Mouse (Mus musculus) heart, embryonic 16.5 days (tissue): ENCODE measurements around the gene Tmem14a. TPM values are rescaled to one million over a fixed set of nuclear protein-coding genes. Genes with fewer than 3 reads are reported as not detected.
"Not testable (repeated sequence)": the region's sequence is repeated elsewhere in the genome, so short reads cannot be mapped to it uniquely, and the experiment has no call there.

Experiments
- ATAC-seq: fragments of 200-750 bp; cut with Nextera tagmentation; replicated peaks from 2 replicates; pipeline ENCODE4 v1.8.0; 2017; ENCODE audit warnings: moderate number of reproducible peaks; ENCODE audit not compliant: insufficient read depth, low FRiP score; ENCODE audit errors: extremely low read depth
- H3K27ac ChIP-seq: fragments of 300-500 bp; sonication (generic); 2 replicates; pipeline ENCODE4 v1.5.1; 2014; ENCODE audit warnings: mild to moderate bottlenecking, low read length, control low read depth, moderate library complexity
- H3K27me3 ChIP-seq: fragments of 300-500 bp; sonication (generic); 2 replicates; pipeline ENCODE4 v1.6.1; 2014; ENCODE audit warnings: low read length, mixed read lengths; ENCODE audit not compliant: control insufficient read depth, insufficient read depth
- H3K36me3 ChIP-seq: fragments of 300-500 bp; sonication (generic); 2 replicates; pipeline ENCODE4 v1.6.1; 2014; ENCODE audit not compliant: control insufficient read depth, insufficient read depth
- H3K4me1 ChIP-seq: fragments of 300-500 bp; sonication (generic); 2 replicates; pipeline ENCODE4 v1.6.1; 2014; ENCODE audit warnings: low read length, mixed read lengths; ENCODE audit not compliant: control insufficient read depth, insufficient read depth
- H3K4me2 ChIP-seq: fragments of 300-500 bp; sonication (generic); 2 replicates; pipeline ENCODE4 v1.6.1; 2014; ENCODE audit warnings: low read depth, mild to moderate bottlenecking, control low read depth, low read length
- H3K4me3 ChIP-seq: fragments of 300-500 bp; sonication (generic); 2 replicates; pipeline ENCODE4 v1.5.1; 2014; ENCODE audit warnings: mild to moderate bottlenecking, control low read depth, low read length
- H3K9ac ChIP-seq: fragments of 300-500 bp; sonication (generic); 2 replicates; pipeline ENCODE4 v1.6.1; 2014; ENCODE audit warnings: low read length, control low read depth
- H3K9me3 ChIP-seq: fragments of 300-500 bp; sonication (generic); replicated peaks from 2 replicates; pipeline ENCODE4 v1.6.1; 2016; ENCODE audit warnings: low read length; ENCODE audit not compliant: control insufficient read depth
- WGBS: fragments of 180-500 bp; shearing (Covaris S2); extraction: QIAGEN DNeasy Blood & Tissue Kit; methylation state at CpG from one replicate; pipeline ENCODE4 v1.1.7; 2014; 5-methylcytosine and 5-hydroxymethylcytosine counted together
- polyA plus RNA-seq: library from polyadenylated mRNA; unstranded; fragments of >200 nt; fragmentation: Nextera tagmentation; extraction: Ambion mirVana; gene quantifications from 2 replicates; pipeline ENCODE4 v1.2.1, GENCODE M21; 2015

The Tmem14a gene
- polyA plus RNA-seq, 1 experiment from 2014 or later, result 10.3 TPM

DNA sequence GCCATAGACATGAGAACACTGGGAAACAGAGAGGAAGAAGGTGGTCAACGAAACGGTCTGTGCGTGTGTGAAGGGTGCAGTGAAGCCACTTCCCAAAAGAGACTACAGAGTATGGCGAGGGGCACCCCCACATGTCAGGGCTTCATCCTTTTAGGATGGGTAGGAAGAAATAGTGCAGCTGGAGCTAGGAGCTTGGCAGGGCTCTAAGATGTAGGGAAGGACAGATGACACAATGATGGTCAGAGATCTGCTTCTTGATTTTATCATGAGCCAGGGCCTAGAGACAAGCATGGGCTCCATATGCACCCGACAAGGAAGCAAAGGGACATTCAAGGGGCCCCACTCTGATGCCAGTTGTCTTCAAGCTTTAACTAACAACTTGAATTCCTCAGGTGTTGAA is 44.0 kb downstream of the Tmem14a start:
- Histone ChIP-seq H3K4me3 (no peak overlapping the region), H3K9ac (no peak overlapping the region), H3K4me1 (no peaks in the 10 kb centered on the region), H3K4me2 (no peak overlapping the region), H3K27ac (no peak overlapping the region), H3K9me3 (no peaks in the 10 kb centered on the region), H3K36me3 (no peaks in the 10 kb centered on the region), H3K27me3 (no peaks in the 10 kb centered on the region)
- ATAC-seq, result no peak
- 75% methylated on average over 5 of the region's 5 CpGs for WGBS

DNA sequence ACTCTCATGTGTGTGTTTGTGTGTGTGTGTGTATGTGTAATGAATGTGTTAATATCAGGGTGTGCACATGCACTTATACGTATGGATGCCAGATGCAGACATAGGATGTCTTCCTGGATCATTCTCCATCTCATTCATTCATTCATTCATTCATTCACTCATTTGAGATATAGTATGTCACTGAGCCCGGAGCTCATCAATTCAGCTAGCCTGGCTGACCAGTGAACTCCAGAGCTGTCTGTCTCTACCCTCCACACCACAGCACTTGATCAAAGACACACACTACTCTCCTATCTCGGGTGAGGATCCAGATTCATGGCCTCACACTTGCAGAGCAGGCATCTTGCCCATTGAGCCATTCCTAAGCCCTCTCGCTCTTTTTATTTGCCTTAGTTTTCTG is 45.6 kb downstream of the Tmem14a start:
- Histone ChIP-seq H3K27ac (no peak overlapping the region), H3K4me1 (no peaks in the 10 kb centered on the region), H3K9ac (no peak overlapping the region), H3K36me3 (no peaks in the 10 kb centered on the region), H3K27me3 (no peaks in the 10 kb centered on the region), H3K4me2 (no peak overlapping the region), H3K9me3 (no peaks in the 10 kb centered on the region), H3K4me3 (no peak overlapping the region)
- no peak for ATAC-seq
- 76% methylated on average over 4 of the region's 4 CpGs for WGBS

GRCm38 (mm10) chr1:21264747-21265146 is 46.4 kb downstream of the Tmem14a start:
- 77% methylated on average over 8 of the region's 8 CpGs for WGBS
- Histone ChIP-seq H3K4me2 (no peak overlapping the region), H3K4me1 (no peaks in the 10 kb centered on the region), H3K36me3 (no peaks in the 10 kb centered on the region), H3K9ac (no peak overlapping the region), H3K9me3 (no peaks in the 10 kb centered on the region), H3K27ac (no peak overlapping the region), H3K4me3 (no peak overlapping the region), H3K27me3 (no peaks in the 10 kb centered on the region)
- ATAC-seq, result no peak

- Histone ChIP-seq H3K27me3 (no peaks in the 10 kb centered on the region), H3K27ac (no peak overlapping the region), H3K4me2 (no peak overlapping the region), H3K4me3 (no peak overlapping the region), H3K9ac (no peak overlapping the region), H3K9me3 (no peaks in the 10 kb centered on the region), H3K4me1 (peaks cover 1% of the 10 kb centered on the region), H3K36me3 (no peaks in the 10 kb centered on the region)
- 81% methylated on average over 1 of the region's 1 CpGs for WGBS
- no peak for ATAC-seq
Measured at GRCm38 (mm10) chr1:21266766-21267165, 48.4 kb downstream of the Tmem14a start.

DNA sequence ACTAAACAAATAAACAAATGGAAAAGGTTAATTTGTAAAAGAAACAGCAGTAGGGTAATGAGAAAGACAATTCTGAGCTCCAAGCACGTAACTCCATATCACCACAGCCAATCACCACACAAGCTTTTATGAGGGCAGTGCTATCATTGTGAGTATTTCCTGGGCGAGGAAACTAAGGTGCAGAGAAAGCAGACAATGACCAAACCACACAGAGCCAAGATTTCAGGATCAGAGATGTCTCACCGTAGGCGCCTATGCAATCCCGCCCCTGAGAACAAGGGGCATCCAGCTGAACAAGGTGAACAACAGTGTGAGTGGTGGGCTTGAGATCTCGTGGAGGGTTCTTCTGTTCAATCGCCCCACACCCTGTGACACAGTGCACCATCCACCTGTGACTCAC is 49.1 kb downstream of the Tmem14a start:
- 82% methylated on average over 5 of the region's 7 CpGs for WGBS

DNA sequence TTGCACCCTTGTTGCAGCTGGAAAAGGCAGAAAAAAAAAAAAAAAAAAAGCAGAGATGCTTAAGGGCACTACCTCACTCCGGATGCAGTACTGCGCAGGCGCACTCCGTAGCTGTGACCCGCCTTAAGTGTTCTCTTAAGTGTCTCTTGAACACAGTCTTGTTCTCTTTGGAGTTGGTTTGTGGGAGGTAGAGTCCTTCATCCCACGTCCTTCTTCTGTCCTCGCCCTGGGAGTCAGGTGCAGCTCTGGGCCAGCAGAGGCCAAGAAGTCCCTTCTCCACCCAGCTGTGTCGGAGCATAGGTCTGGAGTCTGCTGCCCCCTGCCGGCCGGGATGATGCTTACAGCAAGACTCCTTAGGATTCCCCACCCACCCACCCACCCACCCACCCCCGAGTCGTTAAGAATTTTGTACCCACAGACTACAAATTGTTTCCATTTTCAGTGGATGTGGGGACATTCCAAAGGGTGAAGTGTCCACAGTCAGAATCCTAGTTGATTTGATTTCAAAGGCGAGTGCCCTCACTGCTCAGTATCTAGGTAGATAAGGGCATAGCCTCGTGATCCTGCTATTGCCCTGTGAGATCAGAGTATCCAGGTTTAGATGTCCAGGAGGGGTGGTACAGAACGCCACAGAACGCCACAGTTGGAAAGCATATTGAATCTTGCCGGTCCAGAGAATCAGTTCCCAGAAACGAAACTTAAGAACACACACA is 53.1 kb downstream of the Tmem14a start:
- Histone ChIP-seq H3K4me2 (peak overlapping the region; percentile 87), H3K9ac (peak overlapping the region; percentile 62), H3K27me3 (no peaks in the 10 kb centered on the region), H3K4me3 (peak overlapping the region; percentile 55), H3K27ac (no peak overlapping the region), H3K9me3 (no peaks in the 10 kb centered on the region), H3K4me1 (peaks cover 5% of the 10 kb centered on the region), H3K36me3 (no peaks in the 10 kb centered on the region)
- 24% methylated on average over 18 of the region's 18 CpGs for WGBS
- peak; percentile 64 for ATAC-seq

More for the DNA sequence above, 49.1 kb downstream of the Tmem14a start:
- H3K9ac ChIP-seq, H3K4me1 ChIP-seq, H3K9me3 ChIP-seq, H3K27ac ChIP-seq, H3K4me3 ChIP-seq, H3K27me3 ChIP-seq, H3K4me2 ChIP-seq, ATAC-seq, H3K36me3 ChIP-seq: not testable (repeated sequence)

GRCm38 (mm10) chr1:21272056-21272431 is 53.7 kb downstream of the Tmem14a start:
- no peaks in the 10 kb centered on the region for H3K36me3 ChIP-seq
- H3K9me3 ChIP-seq, result no peaks in the 10 kb centered on the region
- ATAC-seq, result peak; percentile 45; the same call in 1 of the 2 replicates
- H3K9ac ChIP-seq, result peak overlapping the region; percentile 62
- no peak overlapping the region for H3K27ac ChIP-seq
- 25% methylated on average over 14 of the region's 14 CpGs for WGBS
- H3K4me2 ChIP-seq, result peak overlapping the region; percentile 87
- peak overlapping the region; percentile 55 for H3K4me3 ChIP-seq
- H3K4me1 ChIP-seq, result peaks cover 5% of the 10 kb centered on the region
- no peaks in the 10 kb centered on the region for H3K27me3 ChIP-seq

DNA sequence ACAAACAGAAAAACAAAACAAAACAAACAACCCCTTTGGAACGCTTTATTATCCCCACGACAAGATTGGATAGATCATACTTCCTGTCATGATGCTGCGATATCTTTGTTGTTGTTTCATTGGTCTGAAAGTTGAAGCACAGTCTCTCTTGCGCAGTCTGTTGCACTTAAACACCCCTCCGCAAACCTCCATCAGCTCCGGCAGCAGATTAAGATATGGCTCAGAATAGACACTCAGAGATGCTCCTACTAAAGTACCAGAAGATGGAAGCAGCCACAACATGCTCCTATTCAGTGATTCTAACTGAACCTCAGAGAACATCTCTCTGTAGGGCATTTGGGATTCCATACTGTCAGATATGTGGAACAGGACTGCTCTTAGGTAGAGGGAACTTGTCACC is 54.7 kb downstream of the Tmem14a start:
- Histone ChIP-seq H3K4me2 (no peak overlapping the region), H3K27ac (no peak overlapping the region), H3K4me3 (no peak overlapping the region), H3K4me1 (peaks cover 5% of the 10 kb centered on the region), H3K27me3 (no peaks in the 10 kb centered on the region), H3K9me3 (no peaks in the 10 kb centered on the region), H3K36me3 (no peaks in the 10 kb centered on the region), H3K9ac (no peak overlapping the region)
- 86% methylated on average over 6 of the region's 6 CpGs for WGBS
- ATAC-seq, result no peak

DNA sequence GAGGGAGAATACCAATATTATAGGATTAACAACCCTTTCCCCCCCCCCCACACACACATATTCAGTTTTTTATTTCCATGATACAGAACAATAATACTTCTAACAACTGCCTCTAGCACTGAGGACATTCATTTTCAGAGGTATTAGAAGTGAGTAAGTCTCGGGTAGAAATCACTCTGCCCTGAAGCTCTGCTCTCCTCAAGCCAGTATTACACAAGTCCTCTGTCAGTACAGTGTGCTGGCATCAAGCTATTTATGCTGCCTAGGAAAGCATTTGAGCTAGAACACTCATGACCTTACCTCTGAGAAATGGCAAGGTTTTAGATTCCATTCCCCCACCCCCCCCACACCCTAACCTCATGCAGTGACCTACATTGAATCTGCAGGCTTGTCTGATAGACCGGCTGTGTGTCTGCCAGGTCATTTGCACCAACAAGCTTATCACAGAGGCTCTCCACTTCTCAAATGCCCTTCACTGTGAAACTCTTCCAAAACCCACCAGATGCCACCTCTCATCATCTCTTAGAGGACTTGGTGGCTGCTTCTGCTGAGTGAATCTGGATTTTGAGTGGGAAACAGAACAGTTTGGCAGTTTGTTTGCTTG is 56.2 kb downstream of the Tmem14a start:
- H3K27me3 ChIP-seq, result no peaks in the 10 kb centered on the region

More for the DNA sequence above, 56.2 kb downstream of the Tmem14a start:
- H3K27ac ChIP-seq, result no peak overlapping the region
- no peaks in the 10 kb centered on the region for H3K36me3 ChIP-seq
- no peak overlapping the region for H3K4me3 ChIP-seq
- H3K9ac ChIP-seq, result no peak overlapping the region
- peak; percentile 42; the same call in 1 of the 2 replicates for ATAC-seq
- H3K9me3 ChIP-seq, result no peaks in the 10 kb centered on the region
- H3K4me2 ChIP-seq, result no peak overlapping the region
- H3K4me1 ChIP-seq, result peaks cover 5% of the 10 kb centered on the region
- 36% methylated on average over 2 of the region's 2 CpGs for WGBS
